14 mouse cellular contexts compared by ENCODE assay signal in the genomic region with DNA sequence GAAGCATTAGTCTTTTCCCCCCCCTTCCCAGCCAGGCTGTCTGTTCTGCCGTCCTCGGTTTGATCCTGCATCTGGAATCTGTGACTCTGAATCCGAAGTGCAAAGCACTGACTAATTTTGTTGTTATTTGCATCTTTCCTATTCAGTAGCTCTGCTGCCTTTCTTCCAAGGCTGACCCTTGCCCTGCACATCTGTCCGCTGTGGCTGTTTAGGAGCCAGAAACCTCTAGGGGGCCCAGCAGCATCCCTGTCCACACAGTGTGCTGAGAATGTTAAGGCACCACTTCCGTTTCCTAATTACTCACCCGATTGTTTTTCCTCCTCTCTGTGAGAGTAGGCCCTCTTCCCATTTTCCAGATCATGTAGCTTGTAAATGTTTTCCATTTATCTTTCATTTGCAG.
DNase-seq lines count a peak whose midpoint lies in the region; ATAC-seq lines count a peak whose summit lies in the region.
"Had no signal": no experiment of that assay in that cellular context is flagged by ENCODE, and none has a peak within 500 bp of the region (broad histone marks: within the 10 kb centered on the region; RNA-seq: fewer than 3 reads in every experiment).

No protein-coding gene starts in this region.

- DNase-seq in forebrain, embryonic 10.5 days (ENCODE audit: extremely low spot score, low spot score) = peak; percentile 19
- DNase-seq in left cerebral cortex, postnatal 4 days = peak; percentile 1
- no peak for DNase-seq in left cerebral cortex, adult 8-10 months (ENCODE audit: low spot score in 2 of 2)
- DNase-seq in neural tube, embryonic 11.5 days (ENCODE audit: low spot score) = peak; percentile 40
- DNase-seq in yolk sac, embryonic 10.5 days (ENCODE audit: low spot score) = no peak
- DNase-seq: adrenal gland, postnatal 10 days; gastrocnemius, postnatal 14 days; kidney, postnatal 14 days; lung, postnatal 10 days had no signal

- no peaks in the 10 kb centered on the region for H3K9me3 ChIP-seq in forebrain, embryonic 10.5 days
- no peaks in the 10 kb centered on the region for H3K9me3 ChIP-seq in forebrain, embryonic 15.5 days
- no peaks in the 10 kb centered on the region for H3K9me3 ChIP-seq in forebrain, embryonic 13.5 days (replicated peaks)
- H3K9me3 ChIP-seq in neural tube, embryonic 11.5 days (ENCODE audit: control insufficient read depth, low read length) = no peaks in the 10 kb centered on the region
- H3K9me3 ChIP-seq: heart, embryonic 10.5 days; hindbrain, embryonic 15.5 days had no signal

- no peaks in the 10 kb centered on the region for H3K27me3 ChIP-seq in forebrain, embryonic 10.5 days (ENCODE audit: poor library complexity, severe bottlenecking)
- H3K27me3 ChIP-seq in forebrain, embryonic 15.5 days = no peaks in the 10 kb centered on the region
- H3K27me3 ChIP-seq in forebrain, embryonic 13.5 days = no peaks in the 10 kb centered on the region
- no peaks in the 10 kb centered on the region for H3K27me3 ChIP-seq in neural tube, embryonic 11.5 days (ENCODE audit: control insufficient read depth, insufficient read depth, low read length)
- H3K27me3 ChIP-seq: hindbrain, embryonic 15.5 days had no signal

- no peak overlapping the region for H3K27ac ChIP-seq in forebrain, embryonic 10.5 days
- no peak overlapping the region for H3K27ac ChIP-seq in forebrain, embryonic 15.5 days (replicated peaks)
- H3K27ac ChIP-seq in forebrain, embryonic 13.5 days = no peak overlapping the region; the same call in 1 of the 2 replicates
- no peak overlapping the region for H3K27ac ChIP-seq in neural tube, embryonic 11.5 days (ENCODE audit: low read depth, low read length)
- H3K27ac ChIP-seq: heart, embryonic 10.5 days; hindbrain, embryonic 15.5 days had no signal

- no peaks in the 10 kb centered on the region for H3K36me3 ChIP-seq in forebrain, embryonic 10.5 days (replicated peaks)
- H3K36me3 ChIP-seq in forebrain, embryonic 15.5 days = no peaks in the 10 kb centered on the region
- H3K36me3 ChIP-seq in forebrain, embryonic 13.5 days (ENCODE audit: poor library complexity, severe bottlenecking) = no peaks in the 10 kb centered on the region
- no peaks in the 10 kb centered on the region for H3K36me3 ChIP-seq in neural tube, embryonic 11.5 days (ENCODE audit: control insufficient read depth, insufficient read depth, low read length)
- H3K36me3 ChIP-seq: heart, embryonic 10.5 days; hindbrain, embryonic 15.5 days had no signal

- H3K4me3 ChIP-seq in forebrain, embryonic 10.5 days = no peak overlapping the region
- no peak overlapping the region for H3K4me3 ChIP-seq in forebrain, embryonic 15.5 days
- no peak overlapping the region for H3K4me3 ChIP-seq in forebrain, embryonic 13.5 days
- H3K4me3 ChIP-seq in neural tube, embryonic 11.5 days (ENCODE audit: low read depth, low read length) = no peak overlapping the region
- H3K4me3 ChIP-seq: heart, embryonic 10.5 days; hindbrain, embryonic 15.5 days had no signal

- no peak for ATAC-seq in forebrain, embryonic 15.5 days (replicated peaks)
- peak; percentile 51; the same call in 1 of the 2 replicates for ATAC-seq in forebrain, embryonic 13.5 days
- no peak for ATAC-seq in neural tube, embryonic 11.5 days (ENCODE audit: insufficient read depth, low FRiP score, low TSS enrichment)
- no peak for ATAC-seq in megakaryocyte-erythroid progenitor cell, adult 5-6 weeks (replicated peaks; ENCODE audit: low FRiP score, low TSS enrichment, poor library complexity, severe bottlenecking)

- H3K4me1 ChIP-seq in forebrain, embryonic 10.5 days = peaks cover 6% of the 10 kb centered on the region
- H3K4me1 ChIP-seq in forebrain, embryonic 15.5 days = peaks cover 4% of the 10 kb centered on the region; the same call in 1 of the 2 replicates
- no peaks in the 10 kb centered on the region for H3K4me1 ChIP-seq in forebrain, embryonic 13.5 days
- H3K4me1 ChIP-seq in neural tube, embryonic 11.5 days (ENCODE audit: control insufficient read depth, insufficient read depth, low read length) = no peaks in the 10 kb centered on the region
- H3K4me1 ChIP-seq: heart, embryonic 10.5 days; hindbrain, embryonic 15.5 days had no signal

- no peak overlapping the region for H3K4me2 ChIP-seq in forebrain, embryonic 15.5 days (replicated peaks)
- H3K4me2 ChIP-seq in forebrain, embryonic 13.5 days = no peak overlapping the region
- H3K4me2 ChIP-seq in neural tube, embryonic 11.5 days (ENCODE audit: low read depth) = no peak overlapping the region
- H3K4me2 ChIP-seq: hindbrain, embryonic 15.5 days had no signal

- no peak overlapping the region for H3K9ac ChIP-seq in forebrain, embryonic 15.5 days (replicated peaks)
- H3K9ac ChIP-seq in forebrain, embryonic 13.5 days = no peak overlapping the region
- 0 out of 2 replicates have a peak overlapping the region, but pooled peaks have one; percentile 7 for H3K9ac ChIP-seq in neural tube, embryonic 11.5 days (ENCODE audit: low read length)
- H3K9ac ChIP-seq: hindbrain, embryonic 15.5 days had no signal

- 12% methylated on average over 6 of the region's 6 CpGs for WGBS in forebrain, embryonic 10.5 days
- 11% methylated on average over 6 of the region's 6 CpGs for WGBS in forebrain, embryonic 15.5 days
- 16% methylated on average over 6 of the region's 6 CpGs for WGBS in forebrain, embryonic 13.5 days
- 16% methylated on average over 6 of the region's 6 CpGs for WGBS in neural tube, embryonic 11.5 days

- intact Hi-C loops in left cerebral cortex, postnatal 4 days (cut with DNase I) = no loop called here

Comparison
In these comparisons a context has a peak if more than half of its experiments do, and no peak if none do; other contexts are left out.
1. DNase-seq: peak in forebrain, embryonic 10.5 days (single experiment), left cerebral cortex, postnatal 4 days (single experiment) and neural tube, embryonic 11.5 days (single experiment); none in left cerebral cortex, adult 8-10 months (0 of 2) and yolk sac, embryonic 10.5 days (single experiment).